Mouse (Mus musculus) embryonic facial prominence, embryonic 12.5 days (tissue): Measurements from ENCODE around the gene Traf3ip2. TPM values are rescaled to one million over a fixed set of nuclear protein-coding genes. Genes with fewer than 3 reads are reported as not detected.

ENCODE experiments used
- ATAC-seq: fragments of 200-750 bp; cut with Nextera tagmentation; 2 replicates; pipeline ENCODE4 v1.8.0; 2017; ENCODE audit not compliant: insufficient number of reproducible peaks, insufficient read depth, low FRiP score, low TSS enrichment
- H3K27ac ChIP-seq: fragments of 300-500 bp; sonication (generic); 2 replicates; pipeline ENCODE4 v1.5.1; 2016; ENCODE audit warnings: mild to moderate bottlenecking
- H3K27me3 ChIP-seq: fragments of 300-500 bp; sonication (generic); 2 replicates; pipeline ENCODE4 v1.6.1; 2016; ENCODE audit warnings: mild to moderate bottlenecking, moderate library complexity
- H3K36me3 ChIP-seq: fragments of 300-500 bp; sonication (generic); 2 replicates; pipeline ENCODE4 v1.6.1; 2016; ENCODE audit warnings: mild to moderate bottlenecking
- H3K4me1 ChIP-seq: fragments of 300-500 bp; sonication (generic); 2 replicates; pipeline ENCODE4 v1.6.1; 2016
- H3K4me2 ChIP-seq: fragments of 300-500 bp; sonication (generic); replicated peaks from 2 replicates; pipeline ENCODE4 v1.6.1; 2016; ENCODE audit warnings: mild to moderate bottlenecking, moderate library complexity
- H3K4me3 ChIP-seq: fragments of 300-500 bp; sonication (generic); 2 replicates; pipeline ENCODE4 v1.5.1; 2016; ENCODE audit warnings: mild to moderate bottlenecking
- H3K9ac ChIP-seq: fragments of 300-500 bp; sonication (generic); 2 replicates; pipeline ENCODE4 v1.6.1; 2016; ENCODE audit warnings: mild to moderate bottlenecking, moderate library complexity
- H3K9me3 ChIP-seq: fragments of 300-500 bp; sonication (generic); 2 replicates; pipeline ENCODE4 v1.6.1; 2016; ENCODE audit warnings: mild to moderate bottlenecking, moderate library complexity
- WGBS: fragments of 180-500 bp; shearing (Covaris S2); methylation state at CpG from one replicate; pipeline ENCODE4 v1.1.7; 2016; 5-methylcytosine and 5-hydroxymethylcytosine counted together
- polyA plus RNA-seq: library from polyadenylated mRNA; unstranded; fragments of >200 nt; fragmentation: Nextera tagmentation; extraction: Ambion mirVana; gene quantifications from 2 replicates; pipeline ENCODE4 v1.2.1, GENCODE M21; 2016

The Traf3ip2 gene
- polyA plus RNA-seq, 1 experiment from 2014 or later = 11.4 TPM

- ATAC-seq = no peak
- 94% methylated on average over 1 of the region's 1 CpGs for WGBS
- H3K4me1 ChIP-seq = no peaks in the 10 kb centered on the region
These were observed 6.3 kb upstream of the Traf3ip2 start for GRCm38 (mm10) chr10:39606434-39606833.

GRCm38 (mm10) chr10:39611234-39611633, 1.5 kb upstream of the Traf3ip2 start:
- Histone ChIP-seq H3K9ac (no peak overlapping the region), H3K27ac (0 out of 2 replicates have a peak overlapping the region, but pooled peaks have one; percentile 11), H3K4me2 (no peak overlapping the region), H3K36me3 (no peaks in the 10 kb centered on the region), H3K4me1 (peaks cover 33% of the 10 kb centered on the region), H3K4me3 (no peak overlapping the region), H3K9me3 (no peaks in the 10 kb centered on the region; the same call in 1 of the 2 replicates), H3K27me3 (no peaks in the 10 kb centered on the region)
- no peak for ATAC-seq
- WGBS = 72% methylated on average over 3 of the region's 3 CpGs

More at GRCm38 (mm10) chr10:39606434-39606833, 6.3 kb upstream of the Traf3ip2 start:
- no peak overlapping the region for H3K4me2 ChIP-seq
- no peak overlapping the region for H3K9ac ChIP-seq
- peaks cover 3% of the 10 kb centered on the region; the same call in 1 of the 2 replicates for H3K9me3 ChIP-seq
- H3K27me3 ChIP-seq = no peaks in the 10 kb centered on the region
- H3K27ac ChIP-seq = no peak overlapping the region
- H3K4me3 ChIP-seq = no peak overlapping the region
- H3K36me3 ChIP-seq = no peaks in the 10 kb centered on the region

- H3K27ac ChIP-seq = peak overlapping the region; percentile 92
- WGBS = 75% methylated on average over 2 of the region's 2 CpGs
- no peaks in the 10 kb centered on the region for H3K36me3 ChIP-seq
- H3K4me2 ChIP-seq = peak overlapping the region; percentile 52; the same call in 1 of the 2 replicates
- H3K4me1 ChIP-seq = peaks cover 36% of the 10 kb centered on the region
- no peak overlapping the region for H3K9ac ChIP-seq
- no peaks in the 10 kb centered on the region for H3K9me3 ChIP-seq
- no peak overlapping the region for H3K4me3 ChIP-seq
- no peak for ATAC-seq
- no peaks in the 10 kb centered on the region for H3K27me3 ChIP-seq
These were observed 603 bp upstream of the Traf3ip2 start for GRCm38 (mm10) chr10:39612131-39612530.

GRCm38 (mm10) chr10:39612989-39613831, 476 bp downstream of the Traf3ip2 start:
- Histone ChIP-seq H3K36me3 (no peaks in the 10 kb centered on the region), H3K4me2 (peak overlapping the region; percentile 52), H3K27ac (peak overlapping the region; percentile 92), H3K4me1 (peaks cover 36% of the 10 kb centered on the region), H3K9ac (peak overlapping the region; percentile 43), H3K27me3 (no peaks in the 10 kb centered on the region), H3K9me3 (no peaks in the 10 kb centered on the region), H3K4me3 (peak overlapping the region; percentile 35)
- WGBS = 5% methylated on average over 26 of the region's 26 CpGs
- peak; percentile 57 for ATAC-seq

- no peak overlapping the region for H3K9ac ChIP-seq
- H3K4me1 ChIP-seq = peaks cover 36% of the 10 kb centered on the region
These were observed 1.2 kb downstream of the Traf3ip2 start for GRCm38 (mm10) chr10:39613973-39614372.

GRCm38 (mm10) chr10:39614676-39615075, 1.9 kb downstream of the Traf3ip2 start:
- WGBS = 11% methylated on average over 6 of the region's 6 CpGs
- H3K36me3 ChIP-seq = no peaks in the 10 kb centered on the region
- no peak overlapping the region for H3K9ac ChIP-seq
- no peaks in the 10 kb centered on the region for H3K9me3 ChIP-seq
- no peak for ATAC-seq
- peak overlapping the region; percentile 92 for H3K27ac ChIP-seq
- no peak overlapping the region for H3K4me3 ChIP-seq
- no peaks in the 10 kb centered on the region for H3K27me3 ChIP-seq
- peak overlapping the region; percentile 28 for H3K4me2 ChIP-seq
- peaks cover 36% of the 10 kb centered on the region for H3K4me1 ChIP-seq

More at GRCm38 (mm10) chr10:39613973-39614372, 1.2 kb downstream of the Traf3ip2 start:
- Histone ChIP-seq H3K4me2 (peak overlapping the region; percentile 52), H3K27ac (peak overlapping the region; percentile 92), H3K9me3 (no peaks in the 10 kb centered on the region), H3K36me3 (no peaks in the 10 kb centered on the region), H3K4me3 (peak overlapping the region; percentile 35; the same call in 1 of the 2 replicates), H3K27me3 (no peaks in the 10 kb centered on the region)
- WGBS = 34% methylated on average over 2 of the region's 2 CpGs
- ATAC-seq = no peak

- Histone ChIP-seq H3K27me3 (no peaks in the 10 kb centered on the region), H3K36me3 (peaks cover 2% of the 10 kb centered on the region; the same call in 1 of the 2 replicates), H3K4me3 (no peak overlapping the region), H3K9ac (no peak overlapping the region), H3K9me3 (no peaks in the 10 kb centered on the region), H3K4me1 (peaks cover 36% of the 10 kb centered on the region), H3K27ac (no peak overlapping the region), H3K4me2 (no peak overlapping the region)
- ATAC-seq = no peak
- 88% methylated on average over 12 of the region's 12 CpGs for WGBS
These were observed 2.9 kb downstream of the Traf3ip2 start for GRCm38 (mm10) chr10:39615531-39616229.

- WGBS = 77% methylated on average over 9 of the region's 9 CpGs
- ATAC-seq = no peak
- no peaks in the 10 kb centered on the region for H3K9me3 ChIP-seq
- peaks cover 36% of the 10 kb centered on the region for H3K4me1 ChIP-seq
- no peak overlapping the region for H3K27ac ChIP-seq
- no peaks in the 10 kb centered on the region for H3K27me3 ChIP-seq
- H3K4me2 ChIP-seq = no peak overlapping the region
- H3K36me3 ChIP-seq = peaks cover 3% of the 10 kb centered on the region; the same call in 1 of the 2 replicates
- no peak overlapping the region for H3K9ac ChIP-seq
- no peak overlapping the region for H3K4me3 ChIP-seq
These were observed 3.5 kb downstream of the Traf3ip2 start for GRCm38 (mm10) chr10:39616230-39616590.

- Histone ChIP-seq H3K27me3 (no peaks in the 10 kb centered on the region), H3K9ac (no peak overlapping the region), H3K4me2 (no peak overlapping the region), H3K36me3 (peaks cover 4% of the 10 kb centered on the region; the same call in 1 of the 2 replicates), H3K27ac (no peak overlapping the region), H3K9me3 (no peaks in the 10 kb centered on the region), H3K4me1 (peaks cover 36% of the 10 kb centered on the region), H3K4me3 (no peak overlapping the region)
- WGBS = 84% methylated on average over 8 of the region's 8 CpGs
- ATAC-seq = no peak
These were observed 3.9 kb downstream of the Traf3ip2 start for GRCm38 (mm10) chr10:39616626-39617025.

GRCm38 (mm10) chr10:39618431-39618830, 5.7 kb downstream of the Traf3ip2 start:
- Histone ChIP-seq H3K9ac (no peak overlapping the region), H3K27me3 (no peaks in the 10 kb centered on the region), H3K4me2 (no peak overlapping the region), H3K9me3 (no peaks in the 10 kb centered on the region), H3K4me3 (no peak overlapping the region), H3K36me3 (peaks cover 13% of the 10 kb centered on the region; the same call in 1 of the 2 replicates), H3K27ac (no peak overlapping the region), H3K4me1 (peaks cover 29% of the 10 kb centered on the region)
- no peak for ATAC-seq
- WGBS = 80% methylated on average over 10 of the region's 10 CpGs

GRCm38 (mm10) chr10:39620626-39621025, 7.9 kb downstream of the Traf3ip2 start:
- H3K27me3 ChIP-seq = no peaks in the 10 kb centered on the region

More at GRCm38 (mm10) chr10:39620626-39621025, 7.9 kb downstream of the Traf3ip2 start:
- Histone ChIP-seq H3K9ac (no peak overlapping the region), H3K27ac (no peak overlapping the region), H3K4me3 (no peak overlapping the region), H3K4me2 (no peak overlapping the region), H3K36me3 (peaks cover 13% of the 10 kb centered on the region; the same call in 1 of the 2 replicates), H3K9me3 (no peaks in the 10 kb centered on the region), H3K4me1 (peaks cover 25% of the 10 kb centered on the region)
- no peak for ATAC-seq
- 86% methylated on average over 5 of the region's 5 CpGs for WGBS
